16 mouse cellular contexts compared by ENCODE assay signal in the genomic region with DNA sequence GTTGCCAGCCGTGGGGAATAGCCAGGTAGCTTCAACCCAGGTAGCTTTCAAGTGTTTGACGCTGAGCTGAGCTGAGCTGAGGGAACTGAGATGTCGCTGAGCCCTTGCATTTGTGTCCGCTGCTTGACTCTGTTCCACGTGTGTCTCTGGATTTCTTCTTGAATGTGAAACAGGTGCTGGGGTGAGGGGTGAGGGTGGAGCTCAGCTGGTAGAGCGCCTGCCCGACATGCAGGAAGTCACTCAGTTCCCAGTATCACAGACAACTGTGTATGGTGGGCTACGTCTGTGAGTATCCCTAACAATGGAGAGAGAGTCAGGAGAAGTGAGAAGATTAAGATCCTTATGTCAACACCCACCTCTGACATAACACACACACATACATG.
"Had no signal": no experiment of that assay in that cellular context is flagged by ENCODE, and none has a peak within 500 bp of the region (broad histone marks: within the 10 kb centered on the region; RNA-seq: fewer than 3 reads in every experiment).

No protein-coding gene starts in this region.

- DNase-seq: liver; retina, postnatal 1 day had no signal

- H3K36me3 ChIP-seq: limb, embryonic 10.5 days; limb, embryonic 13.5 days; lung, embryonic 15.5 days; midbrain, embryonic 13.5 days; neural tube, embryonic 13.5 days; stomach, embryonic 15.5 days had no signal

- ATAC-seq: intestine, postnatal 0 days; liver, embryonic 12.5 days; midbrain, embryonic 13.5 days; midbrain, embryonic 16.5 days had no signal

- H3K4me1 ChIP-seq: limb, embryonic 10.5 days; limb, embryonic 13.5 days; lung, embryonic 15.5 days; midbrain, embryonic 13.5 days; neural tube, embryonic 13.5 days; stomach, embryonic 15.5 days had no signal

- H3K4me3 ChIP-seq: layer of hippocampus, adult 2 months; limb, embryonic 10.5 days; limb, embryonic 13.5 days; liver, embryonic 12.5 days; liver, embryonic 15.5 days; lung, embryonic 15.5 days; midbrain, embryonic 13.5 days; myocyte; neural tube, embryonic 13.5 days; stomach, embryonic 15.5 days had no signal

- H3K27ac ChIP-seq: kidney, postnatal 0 days; layer of hippocampus, adult 2 months; limb, embryonic 10.5 days; limb, embryonic 13.5 days; liver, embryonic 12.5 days; liver, embryonic 15.5 days; lung, embryonic 15.5 days; macrophage; midbrain, embryonic 13.5 days; neural tube, embryonic 13.5 days; stomach, embryonic 15.5 days had no signal

- H3K27me3 ChIP-seq: limb, embryonic 13.5 days; liver, embryonic 12.5 days; liver, embryonic 15.5 days; lung, embryonic 15.5 days; midbrain, embryonic 13.5 days; neural tube, embryonic 13.5 days; stomach, embryonic 15.5 days had no signal
